Mouse (Mus musculus): ENCODE measurements around the gene Tenm4. TPM values are rescaled to one million over a fixed set of nuclear protein-coding genes. Genes with fewer than 3 reads are reported as not detected.

The Tenm4 gene
- polyA plus RNA-seq, 1 experiment from 2014 or later: 49.7 TPM

DNA sequence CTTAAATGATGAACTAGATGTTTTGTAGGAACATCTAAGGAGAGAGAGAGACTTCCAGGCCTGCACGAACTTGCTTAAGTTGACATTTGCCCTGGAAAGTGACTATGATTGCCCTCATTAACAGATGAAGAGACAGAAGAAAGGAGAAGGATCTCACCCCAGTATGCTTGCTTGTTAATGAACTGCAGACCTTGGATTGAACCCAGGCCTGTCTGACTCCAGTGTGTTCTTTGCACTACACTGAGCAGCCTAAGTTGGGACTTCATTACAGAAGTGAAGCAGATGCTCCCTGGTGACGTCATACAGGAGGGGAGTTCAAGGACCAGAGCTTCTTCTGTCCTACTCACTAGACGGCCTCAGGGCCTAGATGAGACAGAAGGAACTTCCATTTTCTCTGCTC is 247.1 kb downstream of the Tenm4 start:
- no peak for ATAC-seq (ENCODE audit: low FRiP score)
- no peaks in the 10 kb centered on the region for H3K27me3 ChIP-seq (replicated peaks)
- H3K27ac ChIP-seq (replicated peaks): no peak overlapping the region
- WGBS: 81% methylated on average over 3 of the region's 3 CpGs
- peaks cover 44% of the 10 kb centered on the region for H3K4me1 ChIP-seq
- no peak overlapping the region for H3K4me2 ChIP-seq
- no peaks in the 10 kb centered on the region for H3K36me3 ChIP-seq
- H3K9me3 ChIP-seq (replicated peaks): no peaks in the 10 kb centered on the region
- no peak overlapping the region for H3K9ac ChIP-seq (replicated peaks)
- no peak overlapping the region for H3K4me3 ChIP-seq (replicated peaks)

DNA sequence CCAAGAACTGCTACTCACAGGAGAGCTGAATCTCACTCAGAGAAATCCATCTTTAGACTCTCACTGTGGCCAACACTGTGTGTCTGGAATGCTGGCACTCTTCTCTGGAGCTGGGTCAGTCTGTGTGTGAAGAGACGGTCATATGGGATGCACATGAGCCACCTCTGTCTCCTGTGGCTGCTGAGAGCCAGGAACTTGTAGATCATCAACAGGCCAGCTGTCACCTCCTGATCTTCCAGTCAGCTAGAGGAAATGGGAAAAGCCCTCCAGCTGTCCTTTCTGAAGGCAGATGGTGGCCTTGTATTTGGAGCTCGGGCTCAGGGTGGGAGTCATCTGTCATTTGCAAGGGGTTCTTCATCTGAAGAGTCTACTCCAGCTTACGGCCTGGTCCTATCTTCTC is 249.0 kb downstream of the Tenm4 start:
- no peaks in the 10 kb centered on the region for H3K36me3 ChIP-seq
- H3K4me3 ChIP-seq (replicated peaks): no peak overlapping the region
- no peak overlapping the region for H3K4me2 ChIP-seq
- no peak overlapping the region for H3K27ac ChIP-seq (replicated peaks)
- H3K9ac ChIP-seq (replicated peaks): no peak overlapping the region
- no peaks in the 10 kb centered on the region for H3K9me3 ChIP-seq (replicated peaks)
- no peak for ATAC-seq (ENCODE audit: low FRiP score)
- WGBS: 74% methylated on average over 3 of the region's 3 CpGs
- peaks cover 27% of the 10 kb centered on the region for H3K4me1 ChIP-seq
- no peaks in the 10 kb centered on the region for H3K27me3 ChIP-seq (replicated peaks)

DNA sequence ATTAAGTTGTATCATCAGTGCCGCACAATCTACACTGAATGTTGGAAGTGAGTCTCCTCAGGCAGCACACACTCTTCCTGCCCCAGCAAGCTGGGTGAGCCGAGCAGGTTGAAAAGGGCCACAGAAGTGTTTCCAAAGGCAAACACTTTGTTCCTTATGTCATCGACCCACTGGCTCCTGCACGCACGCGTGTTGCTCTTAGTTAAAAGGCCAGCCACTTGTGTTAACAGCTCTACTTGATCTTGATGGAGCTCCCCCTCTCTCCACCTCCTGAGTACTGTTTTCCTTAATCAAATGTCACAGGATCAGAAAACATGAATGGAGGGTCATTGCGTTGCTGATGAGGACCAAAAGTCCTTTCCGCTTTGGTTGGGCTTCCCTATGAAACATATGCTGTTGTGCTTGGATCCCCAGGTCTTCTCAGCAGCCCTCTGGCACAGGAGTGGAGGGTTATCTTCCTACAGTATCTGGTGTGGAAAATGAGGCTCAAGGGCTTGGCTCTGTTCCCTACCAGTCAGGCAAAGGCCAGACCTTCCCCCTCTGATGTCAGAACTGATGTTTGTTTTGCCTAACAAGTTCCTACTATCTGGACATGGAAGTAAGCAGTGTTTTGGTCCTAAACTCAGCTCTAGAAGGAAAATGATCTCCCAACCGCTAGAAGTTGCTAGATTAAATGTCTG is 250.0 kb downstream of the Tenm4 start:
- Histone ChIP-seq H3K4me2 (no peak overlapping the region), H3K36me3 (no peaks in the 10 kb centered on the region), H3K9ac (replicated peaks) (no peak overlapping the region), H3K4me3 (replicated peaks) (no peak overlapping the region), H3K9me3 (replicated peaks) (no peaks in the 10 kb centered on the region), H3K27ac (replicated peaks) (no peak overlapping the region), H3K27me3 (replicated peaks) (no peaks in the 10 kb centered on the region), H3K4me1 (peaks cover 20% of the 10 kb centered on the region)
- no peak for ATAC-seq (ENCODE audit: low FRiP score)
- WGBS: 88% methylated on average over 9 of the region's 9 CpGs

DNA sequence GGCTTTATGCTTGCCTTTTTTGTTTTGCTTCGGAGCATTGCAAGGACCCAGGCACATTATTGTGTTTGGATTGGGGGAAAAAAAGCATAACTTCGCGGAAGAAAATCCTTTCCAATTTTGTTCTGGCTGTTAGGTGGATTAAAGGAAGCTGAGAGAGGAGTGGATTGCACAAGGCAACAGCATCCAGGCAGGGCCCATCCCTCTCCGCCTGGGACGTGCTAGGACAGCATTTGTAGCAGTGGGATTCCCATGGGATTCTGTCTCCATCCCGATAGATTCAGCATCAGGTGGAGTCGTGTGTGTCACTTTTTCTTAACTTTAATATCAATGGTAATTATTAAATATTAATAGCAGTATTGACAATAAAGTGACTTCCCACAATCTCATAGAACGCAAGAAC is 255.9 kb downstream of the Tenm4 start:
- H3K27me3 ChIP-seq (replicated peaks): no peaks in the 10 kb centered on the region
- ATAC-seq (ENCODE audit: low FRiP score): no peak
- no peaks in the 10 kb centered on the region for H3K36me3 ChIP-seq
- H3K4me2 ChIP-seq: no peak overlapping the region
- 79% methylated on average over 8 of the region's 8 CpGs for WGBS
- no peaks in the 10 kb centered on the region for H3K9me3 ChIP-seq (replicated peaks)
- H3K4me1 ChIP-seq: no peaks in the 10 kb centered on the region; the same call in 1 of the 2 replicates
- no peak overlapping the region for H3K4me3 ChIP-seq (replicated peaks)
- no peak overlapping the region for H3K27ac ChIP-seq (replicated peaks)
- H3K9ac ChIP-seq (replicated peaks): no peak overlapping the region

DNA sequence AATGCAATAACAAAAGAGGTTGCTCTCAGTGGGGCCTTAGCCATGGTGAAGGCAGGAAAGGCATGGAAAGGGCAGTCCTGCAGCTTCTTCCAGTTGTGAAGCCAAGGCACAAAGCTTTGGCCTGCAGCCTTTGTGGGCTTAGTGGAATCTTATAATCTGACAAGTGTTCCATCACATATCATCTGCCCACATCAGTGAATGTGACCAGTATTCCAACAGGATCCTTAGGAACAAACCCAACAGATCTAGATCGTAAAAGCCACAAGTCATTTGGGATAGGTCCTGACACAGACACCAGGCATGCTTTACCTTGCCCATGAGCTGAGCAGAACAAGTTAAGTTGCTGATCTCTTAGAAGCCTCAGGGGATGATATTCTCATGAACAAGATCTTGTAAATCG is 262.3 kb downstream of the Tenm4 start:
- Histone ChIP-seq H3K36me3 (no peaks in the 10 kb centered on the region), H3K4me2 (no peak overlapping the region), H3K4me3 (replicated peaks) (no peak overlapping the region), H3K27ac (replicated peaks) (no peak overlapping the region), H3K27me3 (replicated peaks) (no peaks in the 10 kb centered on the region), H3K9ac (replicated peaks) (no peak overlapping the region), H3K9me3 (replicated peaks) (no peaks in the 10 kb centered on the region), H3K4me1 (no peaks in the 10 kb centered on the region; the same call in 1 of the 2 replicates)
- 96% methylated on average over 2 of the region's 2 CpGs for WGBS
- no peak for ATAC-seq (ENCODE audit: low FRiP score)

DNA sequence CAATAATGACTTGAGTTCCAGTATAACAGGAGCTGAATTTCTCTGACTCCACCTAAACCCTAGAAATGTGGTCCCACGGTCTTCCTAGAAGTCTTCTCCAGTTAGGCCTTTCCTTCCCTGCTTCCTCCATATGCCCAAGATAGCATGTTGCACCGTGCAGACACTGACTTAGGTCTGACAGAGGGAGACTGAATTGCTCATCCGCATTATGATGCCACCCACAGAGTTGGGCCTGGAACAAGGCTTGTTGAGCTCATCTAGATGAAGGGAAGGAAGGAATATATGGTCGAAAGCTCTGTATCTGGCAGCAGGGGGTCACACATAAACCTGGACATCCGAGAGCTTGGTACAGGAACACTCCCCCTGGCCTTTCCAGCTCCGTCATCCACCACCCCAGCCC is 267.3 kb downstream of the Tenm4 start:
- H3K27ac ChIP-seq (replicated peaks): no peak overlapping the region
- no peak overlapping the region for H3K9ac ChIP-seq (replicated peaks)
- no peaks in the 10 kb centered on the region for H3K4me1 ChIP-seq
- no peaks in the 10 kb centered on the region for H3K9me3 ChIP-seq (replicated peaks)
- H3K36me3 ChIP-seq: no peaks in the 10 kb centered on the region
- H3K27me3 ChIP-seq (replicated peaks): no peaks in the 10 kb centered on the region
- H3K4me3 ChIP-seq (replicated peaks): no peak overlapping the region
- no peak for ATAC-seq (ENCODE audit: low FRiP score)
- H3K4me2 ChIP-seq: no peak overlapping the region
- 68% methylated on average over 6 of the region's 6 CpGs for WGBS

DNA sequence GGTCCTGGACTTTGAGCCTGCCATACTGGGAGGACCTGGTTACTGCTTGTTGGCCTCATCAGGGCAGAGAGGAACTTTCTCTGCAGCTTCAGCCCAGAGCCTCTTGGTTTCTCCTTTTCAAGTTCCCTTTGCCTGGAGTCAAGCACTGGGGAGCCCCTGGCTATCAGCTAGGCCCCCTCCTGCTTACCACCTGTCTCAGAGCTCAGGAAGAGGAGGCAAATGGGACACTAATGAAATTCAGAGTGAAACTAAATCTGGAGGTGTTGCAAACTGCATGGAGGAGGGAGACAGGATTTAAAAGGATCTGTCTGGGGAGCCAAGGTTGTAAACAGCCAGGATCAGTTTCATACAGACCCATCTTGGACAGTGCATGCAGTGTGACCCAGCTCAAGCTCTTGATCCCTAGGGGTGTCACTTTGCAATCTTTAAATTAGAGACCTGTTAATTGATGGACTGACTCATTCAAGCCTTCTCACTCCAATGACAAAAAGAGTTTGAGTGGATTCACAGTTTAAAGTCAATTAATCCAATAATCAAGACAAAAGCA is 269.2 kb downstream of the Tenm4 start:
- Histone ChIP-seq H3K4me3 (replicated peaks) (no peak overlapping the region), H3K9me3 (replicated peaks) (no peaks in the 10 kb centered on the region), H3K27me3 (replicated peaks) (no peaks in the 10 kb centered on the region), H3K36me3 (no peaks in the 10 kb centered on the region), H3K4me2 (no peak overlapping the region), H3K4me1 (no peaks in the 10 kb centered on the region), H3K27ac (replicated peaks) (no peak overlapping the region), H3K9ac (replicated peaks) (no peak overlapping the region)
- no peak for ATAC-seq (ENCODE audit: low FRiP score)

DNA sequence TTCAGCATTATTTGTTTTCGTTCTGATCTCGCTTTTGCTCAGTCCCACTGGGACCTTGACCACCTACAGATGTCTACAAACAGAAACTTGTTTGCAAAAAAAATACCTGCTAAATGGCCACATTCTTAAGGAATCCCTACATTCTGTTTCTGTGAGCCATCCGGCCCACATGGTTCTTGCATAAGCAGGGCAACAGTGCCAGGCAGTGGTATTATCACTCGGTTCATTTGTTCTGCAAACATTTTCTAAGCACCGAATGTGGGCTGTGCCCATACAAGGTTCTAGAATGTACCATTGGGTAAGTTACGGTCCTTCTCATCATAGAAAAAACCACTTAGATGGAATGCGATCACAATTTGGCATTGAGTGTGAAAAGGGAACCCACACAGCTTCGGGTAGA is 274.7 kb downstream of the Tenm4 start:
- Histone ChIP-seq H3K9me3 (replicated peaks) (no peaks in the 10 kb centered on the region), H3K4me3 (replicated peaks) (no peak overlapping the region), H3K27me3 (replicated peaks) (no peaks in the 10 kb centered on the region), H3K4me1 (no peaks in the 10 kb centered on the region), H3K4me2 (no peak overlapping the region), H3K9ac (replicated peaks) (no peak overlapping the region), H3K36me3 (no peaks in the 10 kb centered on the region), H3K27ac (replicated peaks) (no peak overlapping the region)
- ATAC-seq (ENCODE audit: low FRiP score): no peak
- 91% methylated on average over 8 of the region's 8 CpGs for WGBS

DNA sequence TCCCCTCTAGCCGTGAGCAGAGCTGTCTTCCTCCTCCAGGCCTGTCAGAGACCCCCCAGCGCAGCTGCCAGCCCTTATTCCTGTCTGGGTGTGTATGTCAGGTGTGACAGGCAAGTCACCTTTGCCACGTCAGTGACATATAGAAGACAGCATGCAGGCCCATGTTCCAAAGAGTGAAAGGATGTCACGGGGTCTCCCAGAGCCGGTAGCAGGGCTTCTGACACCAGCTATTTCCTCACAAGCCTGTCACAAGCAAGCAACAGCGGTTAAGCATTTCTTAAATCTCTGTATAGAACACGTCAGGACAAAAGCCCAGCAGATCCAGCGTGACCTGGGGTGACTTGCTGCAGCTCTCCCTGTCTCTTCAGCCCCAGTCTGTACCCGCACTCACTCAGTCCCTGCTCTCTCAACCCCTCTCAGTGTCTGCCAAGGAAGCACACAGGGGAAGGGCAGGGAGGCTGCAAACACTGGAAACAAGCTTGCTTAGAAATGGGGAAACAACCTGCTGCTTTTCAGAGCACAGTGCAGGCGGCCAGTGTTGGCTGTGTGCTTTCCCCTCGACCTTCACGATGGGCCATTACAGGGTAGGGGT is 276.9 kb downstream of the Tenm4 start:
- no peak overlapping the region for H3K4me2 ChIP-seq
- no peak for ATAC-seq (ENCODE audit: low FRiP score)
- 74% methylated on average over 12 of the region's 12 CpGs for WGBS
- no peaks in the 10 kb centered on the region for H3K36me3 ChIP-seq
- H3K4me1 ChIP-seq: no peaks in the 10 kb centered on the region
- no peak overlapping the region for H3K27ac ChIP-seq (replicated peaks)
- no peaks in the 10 kb centered on the region for H3K9me3 ChIP-seq (replicated peaks)
- H3K9ac ChIP-seq (replicated peaks): no peak overlapping the region
- no peaks in the 10 kb centered on the region for H3K27me3 ChIP-seq (replicated peaks)
- no peak overlapping the region for H3K4me3 ChIP-seq (replicated peaks)

DNA sequence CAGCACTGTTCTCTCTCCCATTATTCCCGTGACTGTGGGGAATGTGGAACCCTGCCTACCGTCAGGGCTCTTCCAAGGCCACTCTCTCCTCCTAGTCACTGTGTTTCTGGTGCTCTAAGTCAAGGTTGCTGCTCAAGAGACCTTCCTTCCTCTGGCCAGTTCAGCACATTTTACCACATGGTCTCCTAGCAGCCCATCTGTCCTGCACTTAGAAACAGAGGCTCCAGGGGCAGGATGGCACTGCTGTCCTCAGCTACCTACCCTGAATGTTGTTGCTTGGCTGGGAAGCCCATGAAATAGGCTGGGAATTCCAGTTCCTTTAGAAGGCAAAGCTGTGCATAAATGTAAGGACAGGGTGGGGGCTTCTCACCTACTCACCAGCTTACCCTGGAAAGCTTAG is 284.9 kb downstream of the Tenm4 start:
- no peaks in the 10 kb centered on the region for H3K4me1 ChIP-seq
- no peak overlapping the region for H3K27ac ChIP-seq (replicated peaks)
- ATAC-seq (ENCODE audit: low FRiP score): no peak
- 79% methylated on average over 2 of the region's 2 CpGs for WGBS
- H3K9ac ChIP-seq (replicated peaks): no peak overlapping the region
- H3K4me3 ChIP-seq (replicated peaks): no peak overlapping the region
- H3K27me3 ChIP-seq (replicated peaks): no peaks in the 10 kb centered on the region
- H3K9me3 ChIP-seq (replicated peaks): no peaks in the 10 kb centered on the region
- H3K4me2 ChIP-seq: no peak overlapping the region
- no peaks in the 10 kb centered on the region for H3K36me3 ChIP-seq

DNA sequence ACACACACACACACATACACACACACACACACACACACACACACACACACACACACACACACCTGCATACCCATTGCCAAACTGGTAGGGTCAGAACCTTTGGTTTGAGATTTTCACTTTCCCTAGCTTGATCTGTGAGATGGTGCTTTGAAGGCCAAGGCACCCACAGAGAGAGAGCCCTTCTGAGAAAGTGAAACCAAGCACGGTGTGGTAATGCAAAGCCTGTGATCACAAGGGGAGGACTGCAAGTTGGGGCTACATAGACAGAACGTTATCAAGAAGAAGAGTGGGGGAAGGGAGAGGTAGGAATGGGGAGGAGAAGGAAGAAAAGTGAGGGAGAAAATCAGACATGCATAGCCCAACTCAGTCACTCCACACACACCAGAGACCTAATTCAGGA is 285.6 kb downstream of the Tenm4 start:
- Histone ChIP-seq H3K4me3 (replicated peaks) (no peak overlapping the region), H3K9ac (replicated peaks) (no peak overlapping the region), H3K4me2 (no peak overlapping the region), H3K9me3 (replicated peaks) (no peaks in the 10 kb centered on the region), H3K4me1 (no peaks in the 10 kb centered on the region), H3K36me3 (no peaks in the 10 kb centered on the region), H3K27me3 (replicated peaks) (no peaks in the 10 kb centered on the region), H3K27ac (replicated peaks) (no peak overlapping the region)
- no peak for ATAC-seq (ENCODE audit: low FRiP score)
- WGBS: 60% methylated on average over 2 of the region's 2 CpGs

DNA sequence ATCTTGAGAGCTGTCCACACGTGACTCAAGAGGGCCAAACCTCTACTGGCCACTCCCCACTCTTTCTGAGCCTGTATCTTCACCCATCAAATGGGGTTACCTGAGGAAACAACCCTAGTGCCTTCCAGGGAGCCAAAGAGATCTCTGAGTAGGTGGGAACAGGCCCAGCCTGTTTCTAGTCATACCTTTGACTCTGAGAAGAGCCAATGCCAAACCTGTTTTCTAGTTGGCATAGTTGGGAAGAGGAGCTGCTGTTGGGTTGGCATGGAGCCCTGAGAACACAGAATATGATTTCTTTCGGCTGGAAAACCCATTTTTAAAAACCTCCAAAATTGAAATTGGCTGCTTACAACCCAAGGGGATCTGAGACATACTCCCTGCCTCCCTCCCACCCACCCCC is 286.8 kb downstream of the Tenm4 start:
- WGBS: 74% methylated on average over 2 of the region's 2 CpGs

More for the DNA sequence above, 286.8 kb downstream of the Tenm4 start:
- Histone ChIP-seq H3K4me3 (replicated peaks) (no peak overlapping the region), H3K27ac (replicated peaks) (no peak overlapping the region), H3K9ac (replicated peaks) (no peak overlapping the region), H3K9me3 (replicated peaks) (no peaks in the 10 kb centered on the region), H3K36me3 (no peaks in the 10 kb centered on the region), H3K4me2 (no peak overlapping the region), H3K4me1 (no peaks in the 10 kb centered on the region), H3K27me3 (replicated peaks) (no peaks in the 10 kb centered on the region)
- no peak for ATAC-seq (ENCODE audit: low FRiP score)

All from neural tube, embryonic 15.5 days (tissue).